Mouse (Mus musculus) myocyte (in vitro differentiated cells): ENCODE measurements around the gene Myh14.
"Not testable (repeated sequence)": the region's sequence is repeated elsewhere in the genome, so short reads cannot be mapped to it uniquely, and the experiment has no call there.

Source experiments
- E2F4 ChIP-seq: IDR thresholded peaks from one replicate; pipeline ENCODE4 v1.6.1; 2011; ENCODE audit warnings: mild to moderate bottlenecking, control low read depth, moderate library complexity; ENCODE audit not compliant: insufficient read depth
- MAX ChIP-seq: IDR thresholded peaks from one replicate; pipeline ENCODE4 v1.6.1; 2011; ENCODE audit warnings: low read depth, mild to moderate bottlenecking, control low read depth
- POLR2A ChIP-seq: IDR thresholded peaks from one replicate; pipeline ENCODE4 v1.6.1; 2011; ENCODE audit warnings: low read depth, mild to moderate bottlenecking, control low read depth, moderate library complexity; ENCODE audit not compliant: insufficient read length
- POLR2AphosphoS2 ChIP-seq: IDR thresholded peaks from one replicate; pipeline ENCODE4 v1.6.1; 2011; ENCODE audit warnings: low read depth, control low read depth; ENCODE audit not compliant: insufficient read length
- SRF ChIP-seq: IDR thresholded peaks from one replicate; pipeline ENCODE4 v1.6.1; 2011; ENCODE audit warnings: low read depth; ENCODE audit not compliant: control insufficient read depth, insufficient read length
- TCF12 ChIP-seq: IDR thresholded peaks from one replicate; pipeline ENCODE4 v1.6.1; 2011; ENCODE audit warnings: mild to moderate bottlenecking, control low read depth; ENCODE audit not compliant: poor library complexity, insufficient read depth, severe bottlenecking
- USF1 ChIP-seq: IDR thresholded peaks from one replicate; pipeline ENCODE4 v1.6.1; 2011; ENCODE audit warnings: low read depth, mild to moderate bottlenecking, control low read depth, moderate library complexity

- TF ChIP-seq TCF12, POLR2AphosphoS2, POLR2A, USF1, SRF, E2F4, MAX: not testable (repeated sequence)
Measured at GRCm38 (mm10) chr7:44708093-44708492, 37.5 kb upstream of the Myh14 start.
